22 mouse cellular contexts compared by ENCODE assay signal in the genomic region with DNA sequence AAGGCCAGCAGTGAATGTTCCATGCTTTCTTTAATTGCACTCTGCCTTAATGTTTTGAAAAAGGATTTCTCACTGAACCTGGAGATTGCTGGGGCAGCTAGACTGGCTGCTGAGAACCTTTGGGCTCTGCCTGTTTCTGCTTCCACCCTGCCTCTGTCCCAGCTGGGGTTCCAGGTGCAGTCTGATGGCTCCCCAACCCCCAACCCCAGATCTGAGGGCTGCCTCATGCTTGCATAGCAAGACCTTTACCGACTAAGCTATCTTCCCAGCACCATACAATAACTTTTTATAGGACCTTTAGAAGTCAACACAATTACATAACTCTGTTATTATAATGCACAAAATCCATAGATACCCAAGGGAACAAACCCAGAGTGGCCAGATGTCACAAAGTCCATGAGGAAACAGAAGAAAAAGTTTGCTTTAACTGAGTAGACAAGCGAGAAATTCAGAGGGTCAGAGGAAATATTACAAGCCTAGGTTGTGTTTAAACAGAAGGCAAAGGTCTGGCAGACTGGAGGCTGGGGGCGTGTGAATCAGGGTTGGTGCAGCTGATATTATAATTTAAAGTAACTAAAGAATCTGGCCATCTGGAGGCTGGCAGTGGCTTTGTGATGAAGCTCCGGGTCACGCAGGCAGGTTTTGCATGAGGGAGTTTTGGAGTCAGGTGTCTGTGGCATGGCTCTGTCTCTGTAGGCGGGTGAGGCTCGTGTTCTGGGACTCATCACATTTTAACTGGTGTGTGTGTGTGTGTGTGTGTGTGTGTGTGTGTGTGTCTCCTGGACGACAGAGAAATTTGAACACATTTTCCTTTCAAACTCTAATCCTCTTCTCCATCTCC. TPM values are rescaled to one million over a fixed set of nuclear protein-coding genes. Genes with fewer than 3 reads are reported as not detected.
A peak's percentile ranks its signal among the peaks of the same experiment; 100 is the strongest.
DNase-seq lines count a peak whose midpoint lies in the region; ATAC-seq and TF ChIP-seq lines count a peak whose summit lies in the region.
"Had no signal": no experiment of that assay in that cellular context is flagged by ENCODE, and none has a peak within 500 bp of the region (broad histone marks: within the 10 kb centered on the region; RNA-seq: fewer than 3 reads in every experiment).

No protein-coding gene starts in this region.

- H3K27me3 ChIP-seq in kidney, embryonic 14.5 days (ENCODE audit: control insufficient read depth, insufficient read depth, low read length): no peaks in the 10 kb centered on the region
- no peaks in the 10 kb centered on the region for H3K27me3 ChIP-seq in CH12.LX (replicated peaks)
- no peaks in the 10 kb centered on the region for H3K27me3 ChIP-seq in splenic B cell, adult 2 months (ENCODE audit: control insufficient read depth, insufficient read depth, low read length, poor library complexity, severe bottlenecking)
- H3K27me3 ChIP-seq in hindbrain, embryonic 16.5 days (replicated peaks; ENCODE audit: control insufficient read depth, insufficient read depth, low read length): no peaks in the 10 kb centered on the region
- H3K27me3 ChIP-seq: heart, embryonic 12.5 days; hindbrain, embryonic 13.5 days; limb, embryonic 13.5 days; liver, embryonic 13.5 days; neural tube, embryonic 12.5 days had no signal

- no peaks in the 10 kb centered on the region for H3K36me3 ChIP-seq in kidney, embryonic 14.5 days (ENCODE audit: control insufficient read depth, insufficient read depth, low read length)
- H3K36me3 ChIP-seq in CH12.LX (replicated peaks in 1 of 2; ENCODE audit: control insufficient read depth in 1 of 2, insufficient read depth in 1 of 2, low read length in 1 of 2): no peaks in the 10 kb centered on the region
- no peaks in the 10 kb centered on the region for H3K36me3 ChIP-seq in splenic B cell, adult 2 months (ENCODE audit: control insufficient read depth, insufficient read depth, low read length, poor library complexity, severe bottlenecking)
- no peaks in the 10 kb centered on the region for H3K36me3 ChIP-seq in hindbrain, embryonic 16.5 days (ENCODE audit: control insufficient read depth, insufficient read depth, low read length)
- H3K36me3 ChIP-seq: forebrain, embryonic 10.5 days; heart, embryonic 12.5 days; hindbrain, embryonic 13.5 days; limb, embryonic 13.5 days; liver, embryonic 13.5 days; midbrain, embryonic 10.5 days; neural tube, embryonic 12.5 days had no signal

- TF ChIP-seq EP300 in CH12.LX (IDR thresholded peaks at IDR 0.05; ENCODE audit: low read length): peak; percentile 44

- H3K27ac ChIP-seq in kidney, embryonic 14.5 days (ENCODE audit: low read depth, low read length): 0 out of 2 replicates have a peak overlapping the region, but pooled peaks have one; percentile 30
- no peak overlapping the region for H3K27ac ChIP-seq in CH12.LX (ENCODE audit: insufficient read depth, low read depth)
- no peak overlapping the region for H3K27ac ChIP-seq in hindbrain, embryonic 16.5 days (ENCODE audit: low read depth, low read length)
- H3K27ac ChIP-seq: forebrain, embryonic 10.5 days; hindbrain, embryonic 13.5 days; limb, embryonic 13.5 days; liver, embryonic 13.5 days; macrophage; midbrain, embryonic 10.5 days; neural tube, embryonic 12.5 days had no signal

- peak; percentile 91 for ATAC-seq in kidney, embryonic 14.5 days (ENCODE audit: low FRiP score, low TSS enrichment)
- ATAC-seq in hindbrain, embryonic 16.5 days: no peak

- no peak for DNase-seq in kidney, postnatal 4 days
- DNase-seq in CH12.LX (ENCODE audit: extremely low read depth): peak; percentile 81
- DNase-seq in splenic B cell, adult 2 months (ENCODE audit: low read depth, low spot score): peak; percentile 82
- peak; percentile 39 to 72 for DNase-seq in thymus, postnatal 36 days
- DNase-seq in cerebellum, adult 11-12 months: no peak
- DNase-seq: cerebellum, adult 9-10 months; gastrocnemius, postnatal 10 days; heart, adult 11 months; heart, postnatal 14 days; layer of hippocampus, postnatal 36 days; liver, embryonic 13.5 days; lung, embryonic 14.5 days; right cerebral cortex, adult 18-20 months had no signal

- no peak for TF ChIP-seq RAD21 in CH12.LX (IDR thresholded peaks at IDR 0.05; ENCODE audit: low read depth, low read length)

- no peak for TF ChIP-seq CTCF in CH12.LX (conservative IDR thresholded peaks at IDR 0.05 in 1 of 2, IDR thresholded peaks at IDR 0.05 in 1 of 2; ENCODE audit: low read depth in 2 of 2, low read length in 2 of 2)

- H3K9me3 ChIP-seq in kidney, embryonic 14.5 days (ENCODE audit: control insufficient read depth, low read length): no peaks in the 10 kb centered on the region
- peaks cover 5% of the 10 kb centered on the region for H3K9me3 ChIP-seq in CH12.LX (replicated peaks; ENCODE audit: low read length)
- no peaks in the 10 kb centered on the region for H3K9me3 ChIP-seq in hindbrain, embryonic 16.5 days (ENCODE audit: control insufficient read depth, low read length)
- H3K9me3 ChIP-seq: forebrain, embryonic 10.5 days; heart, embryonic 12.5 days; hindbrain, embryonic 13.5 days; limb, embryonic 13.5 days; liver, embryonic 13.5 days; midbrain, embryonic 10.5 days; neural tube, embryonic 12.5 days had no signal

- H3K4me2 ChIP-seq in kidney, embryonic 14.5 days (replicated peaks; ENCODE audit: low read depth, low read length): no peak overlapping the region
- H3K4me2 ChIP-seq in CH12.LX (ENCODE audit: insufficient read depth, low read depth, poor library complexity, severe bottlenecking): peak overlapping the region; percentile 38; the same call in 1 of the 2 replicates
- H3K4me2 ChIP-seq in hindbrain, embryonic 16.5 days (ENCODE audit: low read length): no peak overlapping the region
- H3K4me2 ChIP-seq: heart, embryonic 12.5 days; hindbrain, embryonic 13.5 days; limb, embryonic 13.5 days; liver, embryonic 13.5 days; lung, embryonic 14.5 days; neural tube, embryonic 12.5 days had no signal

- WGBS in kidney, embryonic 14.5 days: 45% methylated on average over 8 of the region's 8 CpGs
- 63% methylated on average over 8 of the region's 8 CpGs for WGBS in hindbrain, embryonic 16.5 days

- H3K4me1 ChIP-seq in kidney, embryonic 14.5 days (ENCODE audit: control insufficient read depth, insufficient read depth, low read length): no peaks in the 10 kb centered on the region
- peaks cover 21 to 43% of the 10 kb centered on the region in 2 experiments for H3K4me1 ChIP-seq in CH12.LX (ENCODE audit: control insufficient read depth in 1 of 2, insufficient read depth in 2 of 2)
- H3K4me1 ChIP-seq in hindbrain, embryonic 16.5 days (ENCODE audit: control insufficient read depth, insufficient read depth, low read depth, low read length): no peaks in the 10 kb centered on the region
- H3K4me1 ChIP-seq: forebrain, embryonic 10.5 days; heart, embryonic 12.5 days; hindbrain, embryonic 13.5 days; liver, embryonic 13.5 days; neural tube, embryonic 12.5 days had no signal

- in situ Hi-C loops in CH12.LX (cut with MboI; ENCODE audit: low pct_ligation_motif_present, low pct_unique_long_range_greater_than_20kb, low sequenced_read_pairs): no loop called here

- dilution Hi-C loops in CH12.LX (cut with MboI; ENCODE audit: extremely low pct_ligation_motif_present, extremely low pct_unique_long_range_greater_than_20kb, low sequenced_read_pairs): no loop called here

- H3K4me3 ChIP-seq in kidney, embryonic 14.5 days (ENCODE audit: low read length): no peak overlapping the region
- no peak overlapping the region for H3K4me3 ChIP-seq in CH12.LX (replicated peaks in 1 of 3; ENCODE audit: low read depth in 2 of 3, low read length in 2 of 3, poor library complexity in 1 of 3)
- H3K4me3 ChIP-seq in hindbrain, embryonic 16.5 days (ENCODE audit: low read length): no peak overlapping the region
- H3K4me3 ChIP-seq: forebrain, embryonic 10.5 days; heart, embryonic 12.5 days; hindbrain, embryonic 13.5 days; limb, embryonic 13.5 days; liver, embryonic 13.5 days; midbrain, embryonic 10.5 days; neural tube, embryonic 12.5 days had no signal

- H3K79me2 ChIP-seq in CH12.LX (replicated peaks; ENCODE audit: control insufficient read depth, extremely low read depth, insufficient read depth, poor library complexity, severe bottlenecking): no peaks in the 10 kb centered on the region

- no peak overlapping the region for H3K9ac ChIP-seq in kidney, embryonic 14.5 days (ENCODE audit: low read depth, low read length)
- H3K9ac ChIP-seq in CH12.LX (ENCODE audit: insufficient read depth, low read depth): no peak overlapping the region
- no peak overlapping the region for H3K9ac ChIP-seq in hindbrain, embryonic 16.5 days (ENCODE audit: low read depth, low read length)
- H3K9ac ChIP-seq: heart, embryonic 12.5 days; hindbrain, embryonic 13.5 days; limb, embryonic 13.5 days; liver, embryonic 13.5 days; lung, embryonic 14.5 days; neural tube, embryonic 12.5 days had no signal

- TF ChIP-seq POLR2A in CH12.LX (IDR thresholded peaks at IDR 0.05; ENCODE audit: low read depth, low read length): no peak

TF ChIP-seq in CH12.LX, 34 proteins besides CTCF, POLR2A, EP300 and RAD21 (continues in another document):
- TF ChIP-seq MAZ (IDR thresholded peaks at IDR 0.05; ENCODE audit: low read depth, low read length) (no peak), TCF12 (IDR thresholded peaks at IDR 0.05; ENCODE audit: low read depth, low read length) (peak; percentile 74), UBTF (IDR thresholded peaks at IDR 0.05; ENCODE audit: low read depth, low read length) (no peak), ZKSCAN1 (IDR thresholded peaks at IDR 0.05; ENCODE audit: borderline replicate concordance, low read depth, low read length) (no peak), USF1 (IDR thresholded peaks at IDR 0.05; ENCODE audit: low read depth, low read length) (no peak), ELF1 (IDR thresholded peaks at IDR 0.05; ENCODE audit: low read depth, low read length) (no peak), POLR2AphosphoS2 (IDR thresholded peaks at IDR 0.05; ENCODE audit: low read depth, low read length) (no peak), MYC (IDR thresholded peaks at IDR 0.05; ENCODE audit: low read depth, low read length) (no peak), KAT2A (IDR thresholded peaks at IDR 0.05; ENCODE audit: insufficient replicate concordance, low read length) (no peak), IRF4 (IDR thresholded peaks at IDR 0.05; ENCODE audit: low read depth, low read length) (peak; percentile 8; the same call in 1 of the 2 replicates), HCFC1 (IDR thresholded peaks at IDR 0.05; ENCODE audit: low read depth, low read length) (no peak)

RNA-seq across cellular contexts. Expression of a gene that starts 34.6 kb away (rescaled TPM):
- 7.2 and 9.2 TPM in 2 replicates for polyA plus RNA-seq in kidney, embryonic 14.5 days (2014; fragmentation: Nextera tagmentation; extraction: Ambion mirVana)
- total RNA-seq in CH12.LX (2012; rRNA removed) (82.2 and 106 TPM in 2 replicates), CH12.LX (2014; rRNA removed) (77.1 and 82.1 TPM in 2 replicates)
- polyA plus RNA-seq in CH12.LX (2012; ENCODE audit: insufficient read length, low read depth): 106 and 121 TPM in 2 replicates
- polyA plus RNA-seq in hindbrain, embryonic 16.5 days (2015; fragmentation: Nextera tagmentation; extraction: Ambion mirVana): 18.3 and 22.0 TPM in 2 replicates

RNA-seq across cellular contexts. Expression of a gene that starts 46.7 kb away (rescaled TPM):
- polyA plus RNA-seq in kidney, embryonic 14.5 days (2014; fragmentation: Nextera tagmentation; extraction: Ambion mirVana): 56.8 and 74.8 TPM in 2 replicates
- total RNA-seq in CH12.LX (2012; rRNA removed) (58.4 and 70.8 TPM in 2 replicates), CH12.LX (2014; rRNA removed) (94.7 and 106 TPM in 2 replicates)
- polyA plus RNA-seq in CH12.LX (2012; ENCODE audit: insufficient read length, low read depth): 189 and 261 TPM in 2 replicates
- 43.0 and 44.9 TPM in 2 replicates for polyA plus RNA-seq in hindbrain, embryonic 16.5 days (2015; fragmentation: Nextera tagmentation; extraction: Ambion mirVana)

Comparison
In these comparisons a context has a peak if more than half of its experiments do, and no peak if none do; other contexts are left out.
1. DNase-seq: peak in CH12.LX (single experiment), splenic B cell, adult 2 months (single experiment) and thymus, postnatal 36 days (2 of 2); none in kidney, postnatal 4 days (0 of 2) and cerebellum, adult 11-12 months (single experiment).